Mouse (Mus musculus) C2C12 (cell line): ENCODE data around the gene H2bfm.

Experiments
- CTCF ChIP-seq: IDR thresholded peaks from one replicate; pipeline ENCODE4 v1.5.1; 2011; ENCODE audit not compliant: control insufficient read depth, insufficient read depth, insufficient read length
- MAX ChIP-seq: IDR thresholded peaks from one replicate; pipeline ENCODE4 v1.6.1; 2011; ENCODE audit warnings: mild to moderate bottlenecking, control low read depth
- USF1 ChIP-seq: IDR thresholded peaks from one replicate; pipeline ENCODE4 v1.6.1; 2011; ENCODE audit warnings: low read depth, mild to moderate bottlenecking, control low read depth, moderate library complexity

GRCm38 (mm10) chrX:136904369-136904768 is 22.8 kb upstream of the H2bfm start:
- TF ChIP-seq CTCF: no peak
- TF ChIP-seq MAX: no peak
- no peak for TF ChIP-seq USF1
